12 mouse cellular contexts compared by ENCODE assay signal in the genomic region with DNA sequence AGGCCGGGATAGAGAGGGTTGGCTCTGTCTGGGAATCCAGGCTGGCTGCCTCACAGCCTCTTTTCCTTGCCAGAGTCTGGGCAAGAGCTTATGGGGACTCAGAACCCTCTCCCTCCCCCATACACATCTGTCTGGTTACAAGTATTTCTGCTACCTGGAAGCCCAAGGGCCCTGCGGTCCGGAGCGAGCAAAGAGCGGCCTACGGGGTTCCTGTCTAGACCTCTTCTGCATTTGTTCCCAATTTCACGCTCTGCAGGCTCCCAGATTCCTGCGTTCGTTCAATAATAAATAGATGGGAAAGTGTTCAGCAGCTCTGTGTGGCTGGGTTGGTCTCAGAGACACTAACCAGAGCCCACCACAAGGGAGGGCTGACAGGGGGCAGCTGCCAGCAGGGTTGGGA. TPM values are rescaled to one million over a fixed set of nuclear protein-coding genes. Genes with fewer than 3 reads are reported as not detected.
A peak's percentile ranks its signal among the peaks of the same experiment; 100 is the strongest.
DNase-seq lines count a peak whose midpoint lies in the region; ATAC-seq and TF ChIP-seq lines count a peak whose summit lies in the region.
"Had no signal": no experiment of that assay in that cellular context is flagged by ENCODE, and none has a peak within 500 bp of the region (broad histone marks: within the 10 kb centered on the region; RNA-seq: fewer than 3 reads in every experiment).

No protein-coding gene starts in this region.

- no peak overlapping the region for H3K4me3 ChIP-seq in lung, embryonic 15.5 days
- no peak overlapping the region for H3K4me3 ChIP-seq in lung, postnatal 0 days (ENCODE audit: low read depth, low read length)
- no peak overlapping the region for H3K4me3 ChIP-seq in hindbrain, embryonic 12.5 days
- H3K4me3 ChIP-seq in neural tube, embryonic 15.5 days (replicated peaks), result no peak overlapping the region

- TF ChIP-seq CTCF in lung, postnatal 0 days (IDR thresholded peaks at IDR 0.05), result no peak

- no peak overlapping the region for H3K9ac ChIP-seq in lung, embryonic 15.5 days
- no peak overlapping the region for H3K9ac ChIP-seq in lung, postnatal 0 days (replicated peaks; ENCODE audit: low read depth)
- H3K9ac ChIP-seq in hindbrain, embryonic 12.5 days, result peak overlapping the region; percentile 27; the same call in 1 of the 2 replicates
- no peak overlapping the region for H3K9ac ChIP-seq in neural tube, embryonic 15.5 days (replicated peaks)

- no peak for TF ChIP-seq EP300 in lung, postnatal 0 days (IDR thresholded peaks at IDR 0.05)

- WGBS in lung, embryonic 15.5 days, result 70% methylated on average over 9 of the region's 9 CpGs
- WGBS in lung, postnatal 0 days, result 78% methylated on average over 9 of the region's 9 CpGs
- 17% methylated on average over 9 of the region's 9 CpGs for WGBS in hindbrain, embryonic 12.5 days
- 15% methylated on average over 9 of the region's 9 CpGs for WGBS in neural tube, embryonic 15.5 days

- ATAC-seq in CD4-positive, CD25-positive, alpha-beta regulatory T cell, adult 4 months, result no peak
- no peak for ATAC-seq in lung, embryonic 15.5 days (ENCODE audit: borderline replicate concordance, extremely low read depth, low FRiP score, low TSS enrichment)
- no peak for ATAC-seq in lung, postnatal 0 days
- ATAC-seq in hindbrain, embryonic 12.5 days (ENCODE audit: low FRiP score), result no peak
- no peak for ATAC-seq in neural tube, embryonic 15.5 days (ENCODE audit: low FRiP score)

- no peaks in the 10 kb centered on the region for H3K36me3 ChIP-seq in lung, embryonic 15.5 days
- H3K36me3 ChIP-seq in lung, postnatal 0 days (ENCODE audit: insufficient read depth, low read length), result no peaks in the 10 kb centered on the region
- no peaks in the 10 kb centered on the region for H3K36me3 ChIP-seq in hindbrain, embryonic 12.5 days
- no peaks in the 10 kb centered on the region for H3K36me3 ChIP-seq in neural tube, embryonic 15.5 days

- no peaks in the 10 kb centered on the region for H3K9me3 ChIP-seq in lung, embryonic 15.5 days
- H3K9me3 ChIP-seq in lung, postnatal 0 days (ENCODE audit: low read length), result no peaks in the 10 kb centered on the region
- H3K9me3 ChIP-seq in hindbrain, embryonic 12.5 days (replicated peaks), result no peaks in the 10 kb centered on the region
- H3K9me3 ChIP-seq in neural tube, embryonic 15.5 days (replicated peaks), result no peaks in the 10 kb centered on the region

- no peaks in the 10 kb centered on the region for H3K27me3 ChIP-seq in lung, embryonic 15.5 days
- no peaks in the 10 kb centered on the region for H3K27me3 ChIP-seq in lung, postnatal 0 days (replicated peaks; ENCODE audit: insufficient read depth, low read length)
- 0 out of 2 replicates have a peak, but pooled peaks cover 8% of the 10 kb centered on the region for H3K27me3 ChIP-seq in hindbrain, embryonic 12.5 days
- 0 out of 2 replicates have a peak, but pooled peaks cover 2% of the 10 kb centered on the region for H3K27me3 ChIP-seq in neural tube, embryonic 15.5 days (replicated peaks)

- peaks cover 42% of the 10 kb centered on the region for H3K4me1 ChIP-seq in lung, embryonic 15.5 days
- peaks cover 4% of the 10 kb centered on the region; the same call in 1 of the 2 replicates for H3K4me1 ChIP-seq in lung, postnatal 0 days (ENCODE audit: insufficient read depth, low read depth, low read length)
- H3K4me1 ChIP-seq in hindbrain, embryonic 12.5 days, result peaks cover 25% of the 10 kb centered on the region
- H3K4me1 ChIP-seq in neural tube, embryonic 15.5 days, result peaks cover 41% of the 10 kb centered on the region

- no peak overlapping the region for H3K4me2 ChIP-seq in lung, embryonic 15.5 days
- H3K4me2 ChIP-seq in lung, postnatal 0 days (replicated peaks; ENCODE audit: low read depth, low read length), result no peak overlapping the region
- no peak overlapping the region for H3K4me2 ChIP-seq in hindbrain, embryonic 12.5 days (replicated peaks)
- H3K4me2 ChIP-seq in neural tube, embryonic 15.5 days, result no peak overlapping the region

- DNase-seq in CD4-positive, CD25-positive, alpha-beta regulatory T cell, adult 2 months (ENCODE audit: low read depth, low spot score), result peak; percentile 13
- no peak for DNase-seq in lung, postnatal 0 days (ENCODE audit: low spot score)
- DNase-seq in kidney, postnatal 36 days, result no peak
- no peak for DNase-seq in ovary, postnatal 36 days (ENCODE audit: low spot score)
- DNase-seq: adrenal gland, adult 8-10 months; layer of hippocampus, postnatal 36 days; lung, adult 2 months had no signal

- 0 out of 2 replicates have a peak overlapping the region, but pooled peaks have one; percentile 1 for H3K27ac ChIP-seq in lung, embryonic 15.5 days
- H3K27ac ChIP-seq in lung, postnatal 0 days (ENCODE audit: low read length), result no peak overlapping the region
- H3K27ac ChIP-seq in hindbrain, embryonic 12.5 days, result 0 out of 2 replicates have a peak overlapping the region, but pooled peaks have one; percentile 30
- 0 out of 2 replicates have a peak overlapping the region, but pooled peaks have one; percentile 15 for H3K27ac ChIP-seq in neural tube, embryonic 15.5 days (replicated peaks)

RNA-seq across cellular contexts. Expression of gene Fam163b, which starts 19.7 kb away (rescaled TPM):
- not detected for polyA plus RNA-seq in CD4-positive, CD25-positive, alpha-beta regulatory T cell, adult 4 months (2017; shearing (Covaris generic))
- 0.69 and 0.70 TPM in 2 replicates for polyA plus RNA-seq in lung, embryonic 15.5 days (2015; fragmentation: Nextera tagmentation; extraction: Ambion mirVana)
- polyA plus RNA-seq in lung, postnatal 0 days (2015; fragmentation: Nextera tagmentation; extraction: Ambion mirVana), result 0.26 and 0.43 TPM in 2 replicates
- polyA plus RNA-seq in hindbrain, embryonic 12.5 days (2016; fragmentation: Nextera tagmentation; extraction: Ambion mirVana), result 0.43 and 0.52 TPM in 2 replicates
- polyA plus RNA-seq in neural tube, embryonic 15.5 days (2015; fragmentation: Nextera tagmentation; extraction: Ambion mirVana), result 10.1 and 10.3 TPM in 2 replicates
- polyA plus RNA-seq: kidney, embryonic 14.5 days had no signal

RNA-seq across cellular contexts. Expression of gene Dbh, which starts 42.5 kb away (rescaled TPM):
- not detected for polyA plus RNA-seq in CD4-positive, CD25-positive, alpha-beta regulatory T cell, adult 4 months (2017; shearing (Covaris generic))
- polyA plus RNA-seq in lung, embryonic 15.5 days (2015; fragmentation: Nextera tagmentation; extraction: Ambion mirVana), result 0.34 and 2.4 TPM in 2 replicates
- polyA plus RNA-seq in lung, postnatal 0 days (2015; fragmentation: Nextera tagmentation; extraction: Ambion mirVana), result 0.17 and 0.37 TPM in 2 replicates
- polyA plus RNA-seq in hindbrain, embryonic 12.5 days (2016; fragmentation: Nextera tagmentation; extraction: Ambion mirVana), result 1.7 and 2.3 TPM in 2 replicates
- polyA plus RNA-seq in neural tube, embryonic 15.5 days (2015; fragmentation: Nextera tagmentation; extraction: Ambion mirVana), result 0.29 and 0.37 TPM in 2 replicates
- polyA plus RNA-seq: kidney, embryonic 14.5 days had no signal

RNA-seq across cellular contexts. Expression of gene Adamtsl2, which starts 43.4 kb away (rescaled TPM):
- polyA plus RNA-seq in CD4-positive, CD25-positive, alpha-beta regulatory T cell, adult 4 months (2017; shearing (Covaris generic)), result under 1 TPM in 1 of 2 experiments, not detected in 1; 0.31 TPM
- 20.5 and 27.4 TPM in 2 replicates for polyA plus RNA-seq in lung, embryonic 15.5 days (2015; fragmentation: Nextera tagmentation; extraction: Ambion mirVana)
- 50.6 and 52.3 TPM in 2 replicates for polyA plus RNA-seq in lung, postnatal 0 days (2015; fragmentation: Nextera tagmentation; extraction: Ambion mirVana)
- polyA plus RNA-seq in hindbrain, embryonic 12.5 days (2016; fragmentation: Nextera tagmentation; extraction: Ambion mirVana), result 6.1 and 9.0 TPM in 2 replicates
- 7.2 and 7.7 TPM in 2 replicates for polyA plus RNA-seq in neural tube, embryonic 15.5 days (2015; fragmentation: Nextera tagmentation; extraction: Ambion mirVana)

RNA-seq across cellular contexts. Expression of gene Mymk, which starts 50.6 kb away (rescaled TPM):
- polyA plus RNA-seq in CD4-positive, CD25-positive, alpha-beta regulatory T cell, adult 4 months (2017; shearing (Covaris generic)), result not detected
- 0.49 and 0.76 TPM in 2 replicates for polyA plus RNA-seq in lung, embryonic 15.5 days (2015; fragmentation: Nextera tagmentation; extraction: Ambion mirVana)
- polyA plus RNA-seq in lung, postnatal 0 days (2015; fragmentation: Nextera tagmentation; extraction: Ambion mirVana), result 0.36 and 0.76 TPM in 2 replicates
- polyA plus RNA-seq in hindbrain, embryonic 12.5 days (2016; fragmentation: Nextera tagmentation; extraction: Ambion mirVana), result 2.6 and 5.2 TPM in 2 replicates
- 2.5 and 3.4 TPM in 2 replicates for polyA plus RNA-seq in neural tube, embryonic 15.5 days (2015; fragmentation: Nextera tagmentation; extraction: Ambion mirVana)
